Mouse (Mus musculus) heart, postnatal 0 days (tissue): ENCODE measurements around the gene Cyp2d11. TPM values are rescaled to one million over a fixed set of nuclear protein-coding genes. Genes with fewer than 3 reads are reported as not detected.

Experiments
- ATAC-seq: fragments of 200-750 bp; cut with Nextera tagmentation; 2 replicates; pipeline ENCODE4 v1.8.0; 2017; ENCODE audit warnings: low read depth, moderate number of reproducible peaks, moderate library complexity; ENCODE audit not compliant: insufficient read depth
- DNase-seq: peaks from one replicate; pipeline ENCODE4 v3.0.0-alpha.2; 2016; ENCODE audit warnings: low spot score
- H3K27ac ChIP-seq: fragments of 300-500 bp; sonication (generic); 2 replicates; pipeline ENCODE4 v1.5.1; 2014; ENCODE audit warnings: low read depth, mild to moderate bottlenecking
- H3K27me3 ChIP-seq: fragments of 300-500 bp; sonication (generic); 2 replicates; pipeline ENCODE4 v1.6.1; 2014; ENCODE audit warnings: low read length, mixed read lengths; ENCODE audit not compliant: control insufficient read depth, insufficient read depth
- H3K36me3 ChIP-seq: fragments of 300-500 bp; sonication (generic); replicated peaks from 2 replicates; pipeline ENCODE4 v1.6.1; 2014; ENCODE audit warnings: low read length, mixed read lengths; ENCODE audit not compliant: control insufficient read depth, insufficient read depth
- H3K4me1 ChIP-seq: fragments of 300-500 bp; sonication (generic); 2 replicates; pipeline ENCODE4 v1.6.1; 2014; ENCODE audit warnings: antibody characterized with exemption; ENCODE audit not compliant: control insufficient read depth, insufficient read depth
- H3K4me2 ChIP-seq: fragments of 300-500 bp; sonication (generic); 2 replicates; pipeline ENCODE4 v1.6.1; 2014; ENCODE audit warnings: low read depth, mild to moderate bottlenecking, low read length, moderate library complexity
- H3K4me3 ChIP-seq: fragments of 300-500 bp; sonication (generic); 2 replicates; pipeline ENCODE4 v1.5.1; 2014; ENCODE audit warnings: low read depth, low read length
- H3K9ac ChIP-seq: fragments of 300-500 bp; sonication (generic); replicated peaks from 2 replicates; pipeline ENCODE4 v1.6.1; 2014; ENCODE audit warnings: low read depth, low read length, mixed read lengths
- H3K9me3 ChIP-seq: fragments of 300-500 bp; sonication (generic); replicated peaks from 2 replicates; pipeline ENCODE4 v1.6.1; 2016; ENCODE audit warnings: low read length; ENCODE audit not compliant: control insufficient read depth
- CTCF ChIP-seq: IDR thresholded peaks from 2 replicates; pipeline ENCODE4 v1.5.1; 2016; ENCODE audit warnings: antibody characterized with exemption, control low read depth, low read depth
- EP300 ChIP-seq: IDR thresholded peaks from 2 replicates; pipeline ENCODE4 v1.6.1; 2016; ENCODE audit warnings: antibody characterized with exemption, low read depth
- WGBS: fragments of 180-500 bp; shearing (Covaris S2); extraction: QIAGEN DNeasy Blood & Tissue Kit; methylation state at CpG from one replicate; pipeline ENCODE4 v1.1.7; 2014; 5-methylcytosine and 5-hydroxymethylcytosine counted together
- polyA plus RNA-seq: library from polyadenylated mRNA; unstranded; fragments of >200 nt; fragmentation: Nextera tagmentation; extraction: Ambion mirVana; gene quantifications from 2 replicates; pipeline ENCODE4 v1.2.1, GENCODE M21; 2015
- total RNA-seq: library from RNA; depleted of rRNA; stranded (reverse); fragments of >200 nt; gene quantifications from 2 replicates; pipeline ENCODE4 v1.2.3, GENCODE M21; 2014; ENCODE audit warnings: low replicate concordance

The Cyp2d11 gene
- total and polyA plus RNA-seq, 2 experiments from 2014 or later = not detected

DNA sequence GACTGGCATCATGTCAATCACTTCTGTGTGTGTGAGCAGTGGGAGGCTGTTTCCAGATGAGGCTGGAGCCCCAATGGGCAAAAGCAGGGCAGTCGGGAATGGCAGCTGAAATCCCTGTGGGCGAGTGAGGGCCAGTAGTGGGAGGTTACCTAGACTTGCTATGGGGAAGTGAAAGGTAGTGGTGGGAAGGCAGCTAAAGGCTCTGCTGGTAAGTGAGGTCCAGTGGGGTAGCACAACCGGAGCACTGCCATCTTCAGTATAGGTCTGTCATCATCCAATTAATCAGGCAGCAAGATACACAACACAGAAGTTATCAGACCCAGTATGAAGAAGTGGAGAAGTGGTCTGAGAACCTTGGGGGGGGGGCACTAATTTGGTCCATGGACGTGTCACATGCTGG lies 13.7 kb upstream of the Cyp2d11 start:
- TF ChIP-seq CTCF (no peak), EP300 (no peak)
- no peak for DNase-seq
- Histone ChIP-seq H3K9me3 (no peaks in the 10 kb centered on the region), H3K27me3 (no peaks in the 10 kb centered on the region), H3K4me1 (no peaks in the 10 kb centered on the region), H3K27ac (no peak overlapping the region), H3K9ac (no peak overlapping the region), H3K36me3 (no peaks in the 10 kb centered on the region), H3K4me3 (no peak overlapping the region), H3K4me2 (no peak overlapping the region)
- no peak for ATAC-seq
- 73% methylated on average over 4 of the region's 4 CpGs for WGBS

DNA sequence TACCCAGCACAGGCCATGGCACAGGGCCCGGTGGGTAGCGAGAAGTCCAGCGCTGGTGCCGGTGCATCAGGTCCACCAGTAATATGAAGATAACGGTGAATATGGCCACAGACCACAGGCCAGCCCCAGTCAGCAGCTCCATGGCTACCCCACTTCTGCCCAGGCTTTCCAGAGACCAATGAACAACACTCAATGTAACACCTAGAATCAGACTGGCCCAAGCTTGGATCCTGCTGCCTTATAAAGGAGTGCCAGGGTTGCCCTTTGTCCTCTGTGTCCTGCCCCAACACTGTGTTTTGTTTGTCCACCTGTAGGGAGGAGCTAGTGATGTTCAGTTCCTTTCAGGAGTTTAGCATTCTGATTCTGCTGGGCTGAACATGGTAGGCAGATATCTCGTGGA lies 13.2 kb upstream of the Cyp2d11 start, which contains the start of gene Cyp2d10:
Gene Cyp2d10, minus strand, starts transcription at position 215 of the 400 bp plus-strand sequence.
- DNase-seq = no peak
- Histone ChIP-seq H3K4me1 (no peaks in the 10 kb centered on the region), H3K4me3 (no peak within 1 kb of the TSS), H3K4me2 (no peak within 1 kb of the TSS), H3K9me3 (no peaks in the 10 kb centered on the region), H3K27ac (no peak within 1 kb of the TSS), H3K9ac (no peak within 1 kb of the TSS), H3K36me3 (no peaks in the 10 kb centered on the region), H3K27me3 (no peaks in the 10 kb centered on the region)
- TF ChIP-seq EP300 = no peak
- TF ChIP-seq CTCF = no peak
- WGBS = 90% methylated on average over 6 of the region's 6 CpGs
- no peak for ATAC-seq

DNA sequence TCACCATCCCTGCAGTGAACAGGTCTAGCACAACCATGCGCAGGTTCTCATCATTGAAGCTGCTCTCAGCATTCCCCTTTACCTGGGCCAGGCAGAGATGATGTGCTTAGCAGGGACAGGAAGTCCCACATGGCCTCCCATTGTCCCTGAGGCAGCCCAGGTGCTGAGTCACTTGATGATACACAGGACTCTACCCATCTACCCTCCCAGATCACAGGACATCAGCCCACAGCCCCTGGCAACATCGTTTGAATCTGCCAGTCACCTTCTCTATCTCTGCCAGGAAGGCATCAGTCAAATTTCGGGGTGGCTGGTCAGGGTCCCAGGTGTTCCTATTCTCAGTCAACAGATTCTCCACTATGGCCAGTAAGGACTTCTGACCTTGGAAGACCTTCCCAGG lies 10.3 kb upstream of the Cyp2d11 start:
- Histone ChIP-seq H3K36me3 (no peaks in the 10 kb centered on the region), H3K27me3 (no peaks in the 10 kb centered on the region), H3K4me1 (no peaks in the 10 kb centered on the region), H3K9ac (no peak overlapping the region), H3K9me3 (no peaks in the 10 kb centered on the region), H3K27ac (no peak overlapping the region), H3K4me3 (no peak overlapping the region), H3K4me2 (no peak overlapping the region)
- DNase-seq (no peak), ATAC-seq (no peak)
- 77% methylated on average over 3 of the region's 3 CpGs for WGBS
- TF ChIP-seq EP300 = no peak
- TF ChIP-seq CTCF = no peak

DNA sequence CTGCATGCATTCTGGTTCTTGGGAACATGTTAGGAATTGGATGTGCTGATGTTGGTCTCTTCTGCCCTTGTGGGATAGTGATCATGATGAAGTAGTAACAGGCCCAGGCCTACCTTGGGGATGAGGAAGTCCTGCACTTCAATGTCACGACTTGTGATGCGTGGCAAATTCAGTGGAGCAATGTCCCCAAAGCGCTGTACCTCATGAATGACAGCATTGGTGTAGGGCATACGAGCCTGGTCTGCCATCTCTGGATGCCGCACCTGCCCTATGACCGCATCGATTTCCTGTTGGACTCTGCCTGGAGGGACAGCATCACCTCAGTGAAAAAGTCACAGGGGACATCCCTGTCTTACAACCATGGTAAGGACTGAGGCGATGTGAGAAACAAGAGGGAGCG lies 9.8 kb upstream of the Cyp2d11 start:
- H3K36me3 ChIP-seq = no peaks in the 10 kb centered on the region
- H3K27ac ChIP-seq = no peak overlapping the region
- no peak for DNase-seq
- H3K4me1 ChIP-seq = no peaks in the 10 kb centered on the region
- ATAC-seq = no peak
- 91% methylated on average over 8 of the region's 9 CpGs for WGBS
- H3K4me3 ChIP-seq = no peak overlapping the region
- no peaks in the 10 kb centered on the region for H3K9me3 ChIP-seq
- no peak overlapping the region for H3K9ac ChIP-seq
- no peak overlapping the region for H3K4me2 ChIP-seq
- no peak for TF ChIP-seq EP300
- TF ChIP-seq CTCF = no peak
- no peaks in the 10 kb centered on the region for H3K27me3 ChIP-seq

DNA sequence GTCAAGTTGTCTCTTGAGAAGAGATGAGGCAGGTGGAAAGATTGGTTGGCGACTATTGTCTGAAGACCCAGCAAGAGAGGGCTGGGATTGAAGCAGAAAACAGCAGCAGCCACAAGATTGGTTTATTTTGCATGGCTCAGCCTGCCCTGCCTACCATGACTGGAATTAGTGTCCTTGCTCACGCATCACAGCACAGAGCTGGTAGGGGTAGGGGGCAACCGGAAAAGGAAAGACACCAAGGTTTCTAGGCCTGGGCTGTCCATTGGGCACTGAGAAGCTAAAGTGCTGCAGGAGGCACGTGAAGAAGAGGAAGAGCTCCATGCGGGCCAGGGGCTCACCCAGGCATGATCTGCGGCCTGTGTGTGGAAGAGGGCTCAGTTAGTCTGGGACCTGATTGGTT lies 8.9 kb upstream of the Cyp2d11 start:
- Histone ChIP-seq H3K9ac (no peak overlapping the region), H3K4me2 (no peak overlapping the region), H3K36me3 (no peaks in the 10 kb centered on the region), H3K4me3 (no peak overlapping the region), H3K27me3 (no peaks in the 10 kb centered on the region), H3K9me3 (no peaks in the 10 kb centered on the region), H3K27ac (no peak overlapping the region), H3K4me1 (no peaks in the 10 kb centered on the region)
- TF ChIP-seq CTCF (no peak), EP300 (no peak)
- DNase-seq (no peak), ATAC-seq (no peak)
- WGBS = 84% methylated on average over 6 of the region's 6 CpGs

- no peak overlapping the region for H3K4me2 ChIP-seq
- no peaks in the 10 kb centered on the region for H3K36me3 ChIP-seq
- DNase-seq = no peak
- no peak overlapping the region for H3K9ac ChIP-seq
- H3K4me3 ChIP-seq = no peak overlapping the region
- H3K27me3 ChIP-seq = no peaks in the 10 kb centered on the region
- TF ChIP-seq CTCF (no peak), EP300 (no peak)
- H3K9me3 ChIP-seq = no peaks in the 10 kb centered on the region
- no peak for ATAC-seq
- no peak overlapping the region for H3K27ac ChIP-seq
- no peaks in the 10 kb centered on the region for H3K4me1 ChIP-seq
Observed at GRCm38 (mm10) chr15:82402106-82402505, 8.3 kb upstream of the Cyp2d11 start.
